Mouse (Mus musculus) adrenal gland, postnatal 4 days (tissue): Measurements from ENCODE around the gene Syt9. TPM values are rescaled to one million over a fixed set of nuclear protein-coding genes. Genes with fewer than 3 reads are reported as not detected.

ENCODE experiments used
- DNase-seq, 2 experiments: peaks; one replicate each; pipeline ENCODE4 v3.0.0; 2021 to 2022; ENCODE audit warnings: low spot score in 2 of 2, mixed read lengths in 2 of 2
- total RNA-seq, 2 experiments: library from RNA; stranded (reverse); gene quantifications; 2 replicates each; pipeline ENCODE4 v1.2.3; 2021

The Syt9 gene
- total RNA-seq, 2 experiments from 2014 or later = 10.0 to 12.8 TPM

GRCm38 (mm10) chr7:107535311-107535710, 164.8 kb downstream of the Syt9 start:
- no peak for DNase-seq

- no peak for DNase-seq
These were observed 166.0 kb downstream of the Syt9 start for GRCm38 (mm10) chr7:107536516-107536915.

- DNase-seq = no peak
These were observed 169.5 kb downstream of the Syt9 start for GRCm38 (mm10) chr7:107540034-107540433.

GRCm38 (mm10) chr7:107545011-107545410, 174.5 kb downstream of the Syt9 start:
- no peak for DNase-seq

- no peak for DNase-seq
These were observed 177.3 kb downstream of the Syt9 start for GRCm38 (mm10) chr7:107547872-107548271.

- no peak for DNase-seq
These were observed 182.9 kb downstream of the Syt9 start for GRCm38 (mm10) chr7:107553461-107553860.

GRCm38 (mm10) chr7:107555906-107556305, 185.4 kb downstream of the Syt9 start:
- no peak for DNase-seq

GRCm38 (mm10) chr7:107560675-107561074, 190.1 kb downstream of the Syt9 start:
- no peak for DNase-seq

GRCm38 (mm10) chr7:107561584-107561983, 191.1 kb downstream of the Syt9 start:
- no peak for DNase-seq

GRCm38 (mm10) chr7:107563727-107564126, 193.2 kb downstream of the Syt9 start:
- no peak for DNase-seq

- no peak for DNase-seq
These were observed 196.7 kb downstream of the Syt9 start, which contains the start of gene Olfml1 for GRCm38 (mm10) chr7:107567261-107567671. Olfml1 (plus strand) TSS chr7:107567446.

GRCm38 (mm10) chr7:107567674-107568073, 197.1 kb downstream of the Syt9 start:
- no peak for DNase-seq

- DNase-seq = no peak
These were observed 198.4 kb downstream of the Syt9 start for GRCm38 (mm10) chr7:107568971-107569370.

GRCm38 (mm10) chr7:107573856-107574255, 203.3 kb downstream of the Syt9 start:
- DNase-seq = no peak

GRCm38 (mm10) chr7:107574276-107574675, 203.7 kb downstream of the Syt9 start:
- no peak for DNase-seq

- DNase-seq = no peak
These were observed 222.1 kb downstream of the Syt9 start for GRCm38 (mm10) chr7:107592641-107593040.

- DNase-seq = no peak
These were observed 223.4 kb downstream of the Syt9 start for GRCm38 (mm10) chr7:107593904-107594303.

GRCm38 (mm10) chr7:107594325-107594856, 223.9 kb downstream of the Syt9 start:
- DNase-seq = peak; percentile 11 to 36

GRCm38 (mm10) chr7:107594857-107595402, 224.4 kb downstream of the Syt9 start, which contains the start of gene Ppfibp2:
Ppfibp2 (plus strand) TSS chr7:107595207.
- DNase-seq = peak; percentile 80 to 92

GRCm38 (mm10) chr7:107595426-107595825, 224.9 kb downstream of the Syt9 start:
- no peak for DNase-seq

GRCm38 (mm10) chr7:107596753-107597152, 226.2 kb downstream of the Syt9 start:
- no peak for DNase-seq

- DNase-seq = no peak
These were observed 227.4 kb downstream of the Syt9 start for GRCm38 (mm10) chr7:107597956-107598355.
